Mouse (Mus musculus): ENCODE measurements at regions not wholly inside any gene's neighbourhood (a gene's known extent, or its start where the extent isn't known, plus 50 kb on each side); places are given as distances from the start of the nearest gene placed in this dataset.

- TF ChIP-seq CTCF (IDR thresholded peaks at IDR 0.05; ENCODE audit: insufficient read depth, low read length) (no peak), POLR2A (IDR thresholded peaks at IDR 0.05; ENCODE audit: borderline replicate concordance, extremely low read depth, low read depth, low read length) (no peak)
Observed at GRCm38 (mm10) chr12:69453544-69453943, 81.3 kb upstream of the Gm9887 start.
